Mouse (Mus musculus): ENCODE measurements around the gene Gm14391. TPM values are rescaled to one million over a fixed set of nuclear protein-coding genes. Genes with fewer than 3 reads are reported as not detected.

The Gm14391 gene
- 1 to 10 TPM; 6.4 to 8.3 TPM for total RNA-seq (2023)

DNA sequence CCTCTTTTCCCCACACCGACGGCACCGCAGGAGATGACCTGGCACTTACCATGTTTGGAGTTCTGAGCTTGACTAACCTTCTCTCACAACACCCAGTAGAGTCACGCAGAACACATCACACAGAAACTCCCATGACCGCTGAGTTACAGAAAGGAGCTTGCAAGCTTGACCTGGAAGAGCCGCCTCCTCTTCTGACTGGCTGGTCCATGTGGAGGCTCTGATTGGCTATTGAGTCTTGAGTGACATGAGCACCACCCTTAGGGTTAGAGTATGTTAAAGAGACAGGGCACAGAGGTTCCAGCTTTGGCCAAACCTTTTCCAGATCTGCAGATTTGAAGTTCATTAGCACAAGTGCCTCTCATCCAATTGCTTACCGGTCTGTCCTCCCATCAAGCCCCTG, at the start of gene Gm14391:
Gene Gm14391 (minus strand): TSS at position 186 of the 400 bp plus-strand sequence.

DNA sequence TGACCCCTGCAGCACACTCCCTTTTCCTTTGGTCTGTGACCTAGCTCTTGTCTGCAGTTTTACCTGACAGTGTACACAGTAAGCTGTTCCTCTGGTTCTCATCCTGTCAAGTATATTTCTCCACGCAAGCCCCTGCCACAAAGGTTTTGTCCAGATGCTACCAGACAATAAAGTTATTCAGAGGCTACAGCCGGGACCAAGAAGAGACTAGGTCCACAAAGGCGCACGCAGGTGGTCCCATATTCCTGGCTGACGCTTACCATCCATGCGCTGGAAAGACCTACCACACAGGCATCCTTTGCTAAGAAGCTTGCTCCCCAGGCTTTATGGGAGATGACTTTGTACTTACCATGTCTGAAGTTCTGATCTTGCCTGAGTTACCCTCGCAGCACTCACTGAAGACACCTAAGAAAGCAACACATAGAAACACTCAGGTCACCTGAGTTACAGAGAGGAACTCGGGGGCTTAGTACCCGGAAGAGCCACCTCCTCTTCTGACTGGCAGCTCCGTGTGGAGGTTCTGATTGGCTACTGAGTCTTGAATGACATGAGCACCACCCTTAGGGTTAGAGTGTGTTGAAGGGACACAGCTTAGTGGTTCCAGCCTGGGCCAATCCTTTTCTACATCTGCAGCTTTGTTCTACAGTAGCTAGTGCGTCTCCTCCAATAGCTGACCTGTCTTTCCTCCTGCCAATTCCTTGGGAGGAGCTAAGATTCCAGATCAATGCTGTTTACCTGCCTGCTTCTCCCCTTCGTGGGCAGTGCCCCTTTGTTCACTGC, 31.1 kb downstream of the Gm14391 start, which contains the start of gene Gm14443:
Gene Gm14443 (minus strand): TSS at position 471 of the 780 bp plus-strand sequence.

DNA sequence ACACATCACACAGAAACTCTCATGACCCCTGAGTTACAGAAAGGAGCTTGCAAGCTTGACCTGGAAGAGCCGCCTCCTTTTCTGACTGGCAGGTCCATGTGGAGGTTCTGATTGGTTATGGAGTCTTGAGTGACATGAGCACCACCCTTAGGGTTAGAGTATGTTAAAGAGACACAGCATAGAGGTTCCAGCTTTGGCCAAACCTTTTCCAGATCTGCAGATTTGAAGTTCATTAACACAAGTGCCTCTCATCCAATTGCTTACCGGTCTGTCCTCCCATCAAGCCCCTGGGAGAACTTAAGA, 64.8 kb downstream of the Gm14391 start, which contains the start of gene Gm14399:
Gene Gm14399 (minus strand): TSS at position 20 of the 303 bp plus-strand sequence.

Other genes starting within 250 kb of the Gm14391 start
- gene Gm14444, start 196.7 kb downstream of the Gm14391 start, total RNA-seq (2023): not detected
- not detected for gene Gm14393, start 139.1 kb downstream of the Gm14391 start, total RNA-seq (2023)
- 1 to 10 TPM in 1 of 2 experiments, under 1 TPM in 1; 0.26 to 1.2 TPM for gene Gm14399, start 64.9 kb downstream of the Gm14391 start, total RNA-seq (2023)
- not detected for gene Gm14443, start 31.0 kb downstream of the Gm14391 start, total RNA-seq (2023)
- gene Gm14440, start 68.2 kb upstream of the Gm14391 start, total RNA-seq (2023): 1 to 10 TPM in 1 of 2 experiments, under 1 TPM in 1; 0.82 to 3.9 TPM
- 1 to 10 TPM; 3.2 to 4.1 TPM for gene Gm4631, start 131.3 kb upstream of the Gm14391 start, total RNA-seq (2023)
- not detected for gene Zfp968, start 165.5 kb upstream of the Gm14391 start, total RNA-seq (2023)
- gene Gm4724, start 228.9 kb upstream of the Gm14391 start, total RNA-seq (2023): under 1 TPM; 0.58 to 0.64 TPM